Mouse (Mus musculus) embryonic facial prominence, embryonic 14.5 days (tissue): ENCODE measurements around the gene Nrip1. TPM values are rescaled to one million over a fixed set of nuclear protein-coding genes. Genes with fewer than 3 reads are reported as not detected.

ENCODE experiments used
- ATAC-seq: fragments of 200-750 bp; cut with Nextera tagmentation; 2 replicates; pipeline ENCODE4 v1.8.0; 2017; ENCODE audit warnings: low read depth, moderate number of reproducible peaks, moderate TSS enrichment
- DNase-seq: peaks from one replicate; pipeline ENCODE4 v3.0.0-alpha.2; 2015; ENCODE audit warnings: low spot score
- H3K27ac ChIP-seq: fragments of 300-500 bp; sonication (generic); replicated peaks from 2 replicates; pipeline ENCODE4 v1.5.1; 2014; ENCODE audit warnings: low read depth, mild to moderate bottlenecking, low read length, moderate library complexity
- H3K27me3 ChIP-seq: fragments of 300-500 bp; sonication (generic); replicated peaks from 2 replicates; pipeline ENCODE4 v1.6.1; 2014; ENCODE audit warnings: low read length; ENCODE audit not compliant: control insufficient read depth, insufficient read depth
- H3K36me3 ChIP-seq: fragments of 300-500 bp; sonication (generic); 2 replicates; pipeline ENCODE4 v1.6.1; 2014; ENCODE audit warnings: low read length, mixed read lengths; ENCODE audit not compliant: control insufficient read depth, insufficient read depth
- H3K4me1 ChIP-seq: fragments of 300-500 bp; sonication (generic); 2 replicates; pipeline ENCODE4 v1.6.1; 2014; ENCODE audit warnings: antibody characterized with exemption, low read length; ENCODE audit not compliant: control insufficient read depth, insufficient read depth
- H3K4me2 ChIP-seq: fragments of 300-500 bp; sonication (generic); 2 replicates; pipeline ENCODE4 v1.6.1; 2014; ENCODE audit warnings: low read depth, mild to moderate bottlenecking, low read length, moderate library complexity, mixed read lengths
- H3K4me3 ChIP-seq: fragments of 300-500 bp; sonication (generic); 2 replicates; pipeline ENCODE4 v1.5.1; 2014; ENCODE audit warnings: low read depth, mild to moderate bottlenecking, low read length
- H3K9ac ChIP-seq: fragments of 300-500 bp; sonication (generic); 2 replicates; pipeline ENCODE4 v1.6.1; 2014; ENCODE audit warnings: low read depth, mild to moderate bottlenecking, low read length, moderate library complexity, mixed read lengths
- H3K9me3 ChIP-seq: fragments of 300-500 bp; sonication (generic); 2 replicates; pipeline ENCODE4 v1.6.1; 2016; ENCODE audit warnings: low read length; ENCODE audit not compliant: control insufficient read depth
- WGBS: fragments of 180-500 bp; shearing (Covaris S2); extraction: QIAGEN DNeasy Blood & Tissue Kit; methylation state at CpG from one replicate; pipeline ENCODE4 v1.1.7; 2014; 5-methylcytosine and 5-hydroxymethylcytosine counted together
- polyA plus RNA-seq: library from polyadenylated mRNA; unstranded; fragments of >200 nt; fragmentation: Nextera tagmentation; extraction: Ambion mirVana; gene quantifications from 2 replicates; pipeline ENCODE4 v1.2.1, GENCODE M21; 2014

Gene Nrip1
- polyA plus RNA-seq, 1 experiment from 2014 or later = 35.5 TPM

GRCm38 (mm10) chr16:76310791-76311190 is 62.8 kb downstream of the Nrip1 start:
- Histone ChIP-seq H3K27ac (no peak overlapping the region), H3K4me3 (no peak overlapping the region), H3K36me3 (no peaks in the 10 kb centered on the region), H3K4me2 (no peak overlapping the region), H3K9me3 (no peaks in the 10 kb centered on the region), H3K9ac (no peak overlapping the region), H3K4me1 (no peaks in the 10 kb centered on the region), H3K27me3 (no peaks in the 10 kb centered on the region)
- DNase-seq (no peak), ATAC-seq (no peak)
- WGBS = 74% methylated on average over 2 of the region's 2 CpGs

GRCm38 (mm10) chr16:76310286-76310685 is 63.3 kb downstream of the Nrip1 start:
- ATAC-seq (no peak), DNase-seq (no peak)
- WGBS = 72% methylated on average over 8 of the region's 8 CpGs
- H3K9me3 ChIP-seq = no peaks in the 10 kb centered on the region
- no peak overlapping the region for H3K4me2 ChIP-seq
- H3K9ac ChIP-seq = no peak overlapping the region
- H3K4me1 ChIP-seq = no peaks in the 10 kb centered on the region
- H3K27me3 ChIP-seq = no peaks in the 10 kb centered on the region
- no peak overlapping the region for H3K4me3 ChIP-seq
- no peaks in the 10 kb centered on the region for H3K36me3 ChIP-seq
- H3K27ac ChIP-seq = no peak overlapping the region

- DNase-seq (no peak), ATAC-seq (no peak)
- WGBS = 80% methylated on average over 7 of the region's 7 CpGs
- H3K4me1 ChIP-seq = no peaks in the 10 kb centered on the region
- H3K4me2 ChIP-seq = no peak overlapping the region
- H3K9ac ChIP-seq = no peak overlapping the region
- no peaks in the 10 kb centered on the region for H3K36me3 ChIP-seq
- no peak overlapping the region for H3K4me3 ChIP-seq
- H3K27ac ChIP-seq = no peak overlapping the region
- no peaks in the 10 kb centered on the region for H3K27me3 ChIP-seq
- H3K9me3 ChIP-seq = no peaks in the 10 kb centered on the region
Measured at GRCm38 (mm10) chr16:76309280-76309679, 64.3 kb downstream of the Nrip1 start.

- 47% methylated on average over 3 of the region's 3 CpGs for WGBS
- Histone ChIP-seq H3K4me3 (no peak overlapping the region), H3K4me1 (no peaks in the 10 kb centered on the region), H3K9me3 (no peaks in the 10 kb centered on the region), H3K9ac (no peak overlapping the region), H3K27ac (no peak overlapping the region), H3K27me3 (no peaks in the 10 kb centered on the region), H3K36me3 (no peaks in the 10 kb centered on the region), H3K4me2 (no peak overlapping the region)
- 0 out of 2 replicates have a peak, but pooled peaks have one; percentile 44 for ATAC-seq
- peak; percentile 40 for DNase-seq
Measured at GRCm38 (mm10) chr16:76307039-76307438, 66.6 kb downstream of the Nrip1 start.

- Histone ChIP-seq H3K9me3 (no peaks in the 10 kb centered on the region), H3K4me3 (no peak overlapping the region), H3K27ac (no peak overlapping the region), H3K4me1 (no peaks in the 10 kb centered on the region), H3K9ac (no peak overlapping the region), H3K27me3 (no peaks in the 10 kb centered on the region), H3K4me2 (no peak overlapping the region), H3K36me3 (no peaks in the 10 kb centered on the region)
- WGBS = 95% methylated on average over 4 of the region's 4 CpGs
- ATAC-seq = no peak
- DNase-seq = no peak
Measured at GRCm38 (mm10) chr16:76306446-76306845, 67.2 kb downstream of the Nrip1 start.

GRCm38 (mm10) chr16:76303436-76303835 is 70.2 kb downstream of the Nrip1 start:
- Histone ChIP-seq H3K36me3 (no peaks in the 10 kb centered on the region), H3K27ac (no peak overlapping the region), H3K9me3 (no peaks in the 10 kb centered on the region), H3K4me3 (no peak overlapping the region), H3K27me3 (no peaks in the 10 kb centered on the region), H3K9ac (no peak overlapping the region), H3K4me2 (no peak overlapping the region), H3K4me1 (no peaks in the 10 kb centered on the region; the same call in 1 of the 2 replicates)
- no peak for DNase-seq
- 80% methylated on average over 6 of the region's 6 CpGs for WGBS
- no peak for ATAC-seq

GRCm38 (mm10) chr16:76301728-76302050 is 71.9 kb downstream of the Nrip1 start:
- Histone ChIP-seq H3K4me1 (no peaks in the 10 kb centered on the region; the same call in 1 of the 2 replicates), H3K36me3 (no peaks in the 10 kb centered on the region), H3K9ac (no peak overlapping the region), H3K27me3 (no peaks in the 10 kb centered on the region), H3K9me3 (no peaks in the 10 kb centered on the region), H3K4me2 (no peak overlapping the region), H3K4me3 (no peak overlapping the region), H3K27ac (no peak overlapping the region)
- DNase-seq (no peak), ATAC-seq (no peak)
- WGBS = 60% methylated on average over 7 of the region's 7 CpGs

GRCm38 (mm10) chr16:76301037-76301727 is 72.4 kb downstream of the Nrip1 start:
- DNase-seq (no peak), ATAC-seq (no peak)
- no peaks in the 10 kb centered on the region; the same call in 1 of the 2 replicates for H3K4me1 ChIP-seq
- no peak overlapping the region for H3K4me3 ChIP-seq
- H3K9ac ChIP-seq = no peak overlapping the region
- no peak overlapping the region for H3K27ac ChIP-seq
- 67% methylated on average over 8 of the region's 8 CpGs for WGBS
- H3K9me3 ChIP-seq = no peaks in the 10 kb centered on the region
- no peak overlapping the region for H3K4me2 ChIP-seq
- no peaks in the 10 kb centered on the region for H3K36me3 ChIP-seq
- no peaks in the 10 kb centered on the region for H3K27me3 ChIP-seq

- no peak for ATAC-seq
- Histone ChIP-seq H3K36me3 (no peaks in the 10 kb centered on the region), H3K4me1 (no peaks in the 10 kb centered on the region; the same call in 1 of the 2 replicates), H3K9me3 (no peaks in the 10 kb centered on the region), H3K4me3 (no peak overlapping the region), H3K4me2 (no peak overlapping the region), H3K27ac (no peak overlapping the region), H3K27me3 (no peaks in the 10 kb centered on the region), H3K9ac (no peak overlapping the region)
- WGBS = 90% methylated on average over 6 of the region's 6 CpGs
- no peak for DNase-seq
Measured at GRCm38 (mm10) chr16:76300452-76300851, 73.2 kb downstream of the Nrip1 start.
